Mouse (Mus musculus): ENCODE measurements around the gene Golim4.

The Golim4 gene

DNA sequence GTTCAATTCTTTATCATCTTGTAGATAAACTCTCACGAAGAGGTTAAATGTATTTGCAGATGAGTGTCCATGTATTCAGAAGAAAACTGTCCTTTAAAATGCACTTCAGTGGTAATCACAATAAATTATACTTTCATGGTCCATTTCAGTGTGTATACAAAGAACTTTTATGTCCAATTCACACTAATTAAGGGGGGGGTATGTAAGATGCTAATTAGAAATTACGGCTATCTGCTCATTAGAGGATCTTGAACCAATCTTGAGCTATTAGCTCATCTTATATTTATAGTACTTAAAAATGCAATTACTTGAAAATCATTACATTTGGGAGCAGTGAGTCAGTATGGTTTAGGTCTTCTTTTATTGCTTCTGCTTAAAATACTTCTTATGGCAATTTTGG lies 31.6 kb downstream of the Golim4 start:
- DNase-seq (ENCODE audit: low spot score in 2 of 2): no peak

- DNase-seq (ENCODE audit: low spot score in 2 of 2): peak; percentile 7 to 14
These were observed 38.8 kb downstream of the Golim4 start for GRCm38 (mm10) chr3:75917770-75918503.

- no peak for DNase-seq (ENCODE audit: low spot score in 2 of 2)
These were observed 44.0 kb downstream of the Golim4 start for GRCm38 (mm10) chr3:75912786-75913185.

DNA sequence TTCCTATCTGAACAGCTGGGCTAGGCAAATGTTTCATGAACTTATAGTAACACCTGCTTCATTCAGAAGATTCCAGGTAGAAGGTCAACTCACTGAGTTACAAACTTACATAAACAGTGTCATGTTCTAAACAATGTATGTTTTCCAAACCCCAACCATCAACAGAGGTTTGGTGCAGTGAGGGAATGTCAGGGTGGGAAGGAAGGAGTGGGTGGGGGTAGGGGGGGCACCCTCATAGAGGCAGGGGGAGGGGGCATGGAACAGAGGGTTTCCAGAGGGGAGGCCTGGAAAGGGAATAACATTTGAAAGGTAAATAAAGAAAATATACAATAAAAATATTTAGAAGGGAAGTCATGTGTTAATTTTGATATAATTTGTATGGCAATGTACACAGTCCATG lies 46.0 kb downstream of the Golim4 start:
- no peak for DNase-seq (ENCODE audit: low spot score in 2 of 2)

DNA sequence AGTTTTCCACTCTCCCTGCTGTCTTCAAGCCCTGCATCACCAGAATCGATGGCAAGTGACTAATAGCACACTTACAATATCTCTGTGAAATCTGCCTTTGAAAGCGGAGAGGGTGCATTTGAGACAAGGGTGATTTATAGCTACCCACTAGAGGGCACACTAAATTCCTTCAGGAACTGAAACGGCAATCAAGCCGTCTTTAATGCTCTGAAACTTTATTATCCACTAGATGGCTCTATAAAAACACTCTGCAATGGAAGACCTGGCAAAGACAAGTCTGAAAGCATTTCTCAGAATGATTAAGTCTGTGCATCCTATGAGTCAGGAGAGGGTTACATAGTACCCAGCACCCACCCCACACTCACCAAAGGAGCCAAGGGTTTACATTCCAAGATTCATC lies 46.5 kb downstream of the Golim4 start:
- DNase-seq (ENCODE audit: low spot score in 2 of 2): no peak

DNA sequence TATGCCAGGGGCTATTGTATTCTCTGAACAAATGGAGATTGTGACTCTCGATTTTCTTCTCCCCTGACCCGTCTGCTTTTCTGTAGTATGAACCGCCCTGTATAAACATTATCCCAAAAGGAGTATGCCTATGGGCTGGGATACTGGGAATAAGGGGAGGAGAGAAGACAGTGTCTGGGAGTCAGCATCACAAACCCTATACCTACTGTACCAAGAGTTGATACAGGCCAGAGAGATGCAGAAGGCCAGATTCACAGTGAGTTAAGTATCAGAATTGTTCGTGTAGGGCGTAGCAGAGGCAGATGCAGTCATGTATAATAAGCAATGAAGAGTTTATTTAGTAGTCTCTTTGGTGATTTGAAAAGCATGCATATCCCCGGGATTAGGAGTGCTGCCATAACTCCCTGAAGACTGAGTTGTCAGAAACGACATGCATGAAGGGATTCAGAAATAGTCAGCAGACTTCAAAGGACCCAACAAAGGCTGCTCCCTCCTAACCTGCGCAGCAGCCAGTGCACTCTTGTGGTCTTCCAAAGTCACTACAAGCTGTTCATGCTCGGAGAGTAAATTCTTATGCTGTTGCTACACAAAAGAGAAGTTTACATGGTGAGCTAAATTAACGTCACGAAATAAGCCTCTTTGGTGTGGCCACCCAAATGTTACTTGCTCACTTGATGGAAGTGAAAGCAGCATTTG lies 54.7 kb downstream of the Golim4 start:
- no peak for DNase-seq (ENCODE audit: low spot score in 2 of 2)

GRCm38 (mm10) chr3:75895075-75895474 lies 61.7 kb downstream of the Golim4 start:
- no peak for DNase-seq (ENCODE audit: low spot score in 2 of 2)

GRCm38 (mm10) chr3:75891581-75891980 lies 65.2 kb downstream of the Golim4 start:
- no peak for DNase-seq (ENCODE audit: low spot score in 2 of 2)

DNA sequence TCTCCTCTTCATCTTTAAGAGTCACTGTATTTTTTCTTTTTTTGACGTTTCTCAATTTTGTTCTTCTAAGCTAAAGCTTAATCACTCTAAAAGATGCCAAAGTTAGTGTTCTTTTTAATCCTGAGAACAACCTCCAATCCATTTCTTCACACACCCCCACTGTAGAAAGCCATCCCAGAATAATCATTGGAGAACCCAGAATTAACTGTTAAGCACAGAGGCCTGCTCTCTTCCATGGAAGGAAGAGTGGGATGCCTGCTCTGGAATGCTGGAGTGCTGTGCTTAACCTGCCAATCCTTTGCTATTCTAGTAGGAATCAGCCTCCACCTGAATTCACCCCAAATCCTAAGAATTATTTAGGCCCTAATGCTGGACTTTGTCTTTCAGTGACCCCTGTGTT lies 67.4 kb downstream of the Golim4 start:
- DNase-seq (ENCODE audit: low spot score in 2 of 2): no peak

- DNase-seq (ENCODE audit: low spot score in 2 of 2): no peak
These were observed 75.2 kb downstream of the Golim4 start for GRCm38 (mm10) chr3:75881582-75881981.

DNA sequence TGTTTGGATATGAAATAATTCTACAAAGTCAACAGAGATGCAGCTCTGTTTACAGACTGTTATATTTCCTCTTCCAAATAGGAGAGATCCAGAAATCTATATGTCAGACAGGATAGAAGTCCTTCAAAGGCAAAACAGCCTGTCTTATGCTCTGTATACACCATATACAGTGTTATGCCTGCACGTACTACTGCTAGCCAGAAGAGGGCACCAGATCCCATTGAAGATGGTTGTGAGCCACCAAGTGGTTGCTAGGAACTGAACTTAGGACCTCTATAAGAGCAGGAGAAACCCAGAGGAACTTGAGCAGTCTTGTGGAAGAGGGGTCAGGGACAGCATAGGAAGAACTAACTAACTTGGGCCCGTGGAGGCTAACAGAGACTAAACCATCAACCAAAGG lies 77.5 kb downstream of the Golim4 start:
- no peak for DNase-seq (ENCODE audit: low spot score in 2 of 2)

DNA sequence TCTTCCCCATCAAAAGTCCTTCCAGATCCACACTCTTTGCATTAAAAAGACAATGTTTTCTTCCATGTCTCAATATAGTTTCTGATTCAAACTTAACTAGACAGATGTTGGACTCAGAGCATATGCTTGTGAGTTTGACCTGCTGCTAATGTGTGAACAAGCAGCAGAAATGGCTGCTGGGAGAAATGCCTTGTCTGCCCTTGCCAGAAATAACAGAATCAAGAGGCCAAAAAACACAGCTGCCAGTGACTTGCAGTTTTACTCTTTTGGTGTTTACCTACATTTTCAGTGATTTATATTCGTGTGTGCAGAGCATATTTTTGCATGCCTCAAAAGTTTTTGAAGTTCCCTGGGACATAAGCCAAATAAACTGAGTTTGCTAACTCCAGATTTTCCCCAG lies 87.9 kb downstream of the Golim4 start:
- DNase-seq (ENCODE audit: low spot score in 2 of 2): no peak

GRCm38 (mm10) chr3:75864203-75864602 lies 92.5 kb downstream of the Golim4 start:
- no peak for DNase-seq (ENCODE audit: low spot score in 2 of 2)

- peak; percentile 49 to 65 for DNase-seq (ENCODE audit: low spot score in 2 of 2)
These were observed 95.1 kb downstream of the Golim4 start for GRCm38 (mm10) chr3:75861677-75862076.

DNA sequence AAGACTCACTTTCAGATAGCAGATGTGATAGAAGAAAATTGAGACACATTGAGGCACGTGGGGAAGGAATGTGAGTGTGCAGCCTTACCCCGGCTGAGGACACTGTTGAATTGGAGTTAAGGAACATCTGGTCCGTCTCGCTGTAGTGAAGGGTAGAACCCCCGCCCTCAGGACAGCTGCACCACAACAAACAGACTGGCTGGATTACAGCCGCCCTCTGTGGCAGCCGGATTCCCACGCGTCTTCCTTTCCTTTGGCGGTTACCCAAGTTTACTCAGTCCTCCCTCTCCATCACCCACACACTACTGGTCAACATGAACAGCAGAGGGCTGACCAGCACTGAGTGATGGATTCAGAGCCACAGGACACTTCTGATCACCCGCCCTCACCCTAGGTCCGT lies 96.0 kb downstream of the Golim4 start:
- no peak for DNase-seq (ENCODE audit: low spot score in 2 of 2)

- DNase-seq (ENCODE audit: low spot score in 2 of 2): no peak
These were observed 121.3 kb downstream of the Golim4 start for GRCm38 (mm10) chr3:75835286-75835967.

GRCm38 (mm10) chr3:75834827-75835226 lies 121.9 kb downstream of the Golim4 start:
- DNase-seq (ENCODE audit: low spot score in 2 of 2): no peak

All from spleen, postnatal 14 days (tissue).